Comparison of ENCODE assay signal across 8 mouse cellular contexts in the genomic region with DNA sequence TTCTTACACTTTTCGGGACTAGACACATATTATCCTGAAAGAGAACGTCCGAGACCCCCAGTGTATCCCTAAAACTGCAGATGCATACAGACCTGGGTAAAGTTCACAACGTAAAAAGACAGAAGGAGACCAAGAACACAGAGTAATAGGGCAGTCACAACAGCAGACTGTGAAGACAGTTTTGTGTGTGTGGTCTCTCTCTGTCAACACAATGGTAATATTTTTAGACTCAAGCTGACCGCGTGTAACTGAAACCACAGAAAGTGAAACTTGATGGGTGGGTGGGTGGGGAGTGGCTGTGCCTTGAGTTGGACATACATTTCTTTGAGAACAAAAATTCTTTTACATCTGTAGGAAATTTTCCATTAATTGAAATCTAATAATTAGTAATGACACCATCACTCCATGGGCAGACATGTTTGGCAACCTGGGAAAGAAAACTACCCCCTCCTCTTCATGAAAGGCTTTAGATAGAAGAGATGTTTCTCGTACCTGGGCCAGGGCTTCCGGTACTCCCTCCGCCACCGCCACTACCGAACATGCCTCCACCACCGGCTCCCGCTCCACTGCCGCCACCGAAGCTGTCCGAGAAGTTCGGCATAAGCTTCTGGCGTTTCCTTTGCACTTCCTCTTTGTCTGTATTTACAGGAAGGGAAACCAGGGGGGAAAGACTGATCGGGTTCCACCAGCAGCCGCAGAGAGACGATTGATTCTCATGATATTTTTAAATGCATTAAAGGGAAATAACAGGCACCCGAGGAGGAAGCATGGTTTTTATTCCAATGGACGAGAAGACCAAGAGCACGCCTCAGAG.
DNase-seq lines count a peak whose midpoint lies in the region; ATAC-seq lines count a peak whose summit lies in the region.

No protein-coding gene starts in this region.

- H3K4me2 ChIP-seq in kidney, embryonic 14.5 days (replicated peaks; ENCODE audit: low read depth, low read length), result no peak overlapping the region
- H3K4me2 ChIP-seq in hindbrain, embryonic 12.5 days (replicated peaks), result no peak overlapping the region

- 86% methylated on average over 24 of the region's 24 CpGs for WGBS in kidney, embryonic 14.5 days
- WGBS in macrophage (ENCODE audit: missing documents), result 1% methylated on average over 24 of the region's 24 CpGs
- 86% methylated on average over 24 of the region's 24 CpGs for WGBS in hindbrain, embryonic 12.5 days

- H3K9me3 ChIP-seq in kidney, embryonic 14.5 days (ENCODE audit: control insufficient read depth, low read length), result no peaks in the 10 kb centered on the region
- H3K9me3 ChIP-seq in hindbrain, embryonic 12.5 days (replicated peaks), result no peaks in the 10 kb centered on the region

- H3K4me1 ChIP-seq in kidney, embryonic 14.5 days (ENCODE audit: control insufficient read depth, insufficient read depth, low read length), result no peaks in the 10 kb centered on the region
- H3K4me1 ChIP-seq in hindbrain, embryonic 12.5 days, result no peaks in the 10 kb centered on the region; the same call in 1 of the 2 replicates

- H3K27me3 ChIP-seq in kidney, embryonic 14.5 days (ENCODE audit: control insufficient read depth, insufficient read depth, low read length), result no peaks in the 10 kb centered on the region
- no peaks in the 10 kb centered on the region for H3K27me3 ChIP-seq in hindbrain, embryonic 12.5 days

- H3K4me3 ChIP-seq in kidney, embryonic 14.5 days (ENCODE audit: low read length), result no peak overlapping the region
- peak overlapping the region; percentile 27 for H3K4me3 ChIP-seq in macrophage (ENCODE audit: inconsistent target)
- H3K4me3 ChIP-seq in hindbrain, embryonic 12.5 days, result no peak overlapping the region

- peak; percentile 40 for DNase-seq in kidney, postnatal 10 days
- DNase-seq in heart, postnatal 4 days, result peak; percentile 27
- peak; percentile 61 for DNase-seq in thymus, postnatal 14 days
- DNase-seq in urinary bladder, adult 18-20 months (ENCODE audit: low spot score in 2 of 2), result no peak
- DNase-seq in gastrocnemius, postnatal 25 days, result no peak

- H3K36me3 ChIP-seq in kidney, embryonic 14.5 days (ENCODE audit: control insufficient read depth, insufficient read depth, low read length), result peaks cover 60% of the 10 kb centered on the region
- peaks cover 60% of the 10 kb centered on the region for H3K36me3 ChIP-seq in macrophage (ENCODE audit: inconsistent target)
- peaks cover 35% of the 10 kb centered on the region for H3K36me3 ChIP-seq in hindbrain, embryonic 12.5 days

- H3K79me2 ChIP-seq in macrophage (ENCODE audit: inconsistent target), result peaks cover 9% of the 10 kb centered on the region; the same call in 1 of the 2 replicates

- H3K27ac ChIP-seq in kidney, embryonic 14.5 days (ENCODE audit: low read depth, low read length), result no peak overlapping the region
- H3K27ac ChIP-seq in macrophage, result peak overlapping the region; percentile 80
- H3K27ac ChIP-seq in hindbrain, embryonic 12.5 days, result no peak overlapping the region

- no peak for ATAC-seq in kidney, embryonic 14.5 days (ENCODE audit: low FRiP score, low TSS enrichment)
- no peak for ATAC-seq in hindbrain, embryonic 12.5 days (ENCODE audit: low FRiP score)

- no peak overlapping the region for H3K9ac ChIP-seq in kidney, embryonic 14.5 days (ENCODE audit: low read depth, low read length)
- no peak overlapping the region for H3K9ac ChIP-seq in hindbrain, embryonic 12.5 days

Comparison
In these comparisons a context has a peak if more than half of its experiments do, and no peak if none do; other contexts are left out.
1. DNase-seq: peak in kidney, postnatal 10 days (single experiment), heart, postnatal 4 days (single experiment) and thymus, postnatal 14 days (single experiment); none in urinary bladder, adult 18-20 months (0 of 2) and gastrocnemius, postnatal 25 days (single experiment).